Mouse (Mus musculus) testis, adult 2 months (tissue): Measurements from ENCODE around the gene Mroh2a. TPM values are rescaled to one million over a fixed set of nuclear protein-coding genes. Genes with fewer than 3 reads are reported as not detected.

Experiments used
- H3K27ac ChIP-seq: fragments of 200-500 bp; 2 replicates; pipeline ENCODE4 v1.5.1; 2012; ENCODE audit warnings: low read depth, low read length; ENCODE audit not compliant: control insufficient read depth, insufficient read depth
- H3K27me3 ChIP-seq: fragments of 200-500 bp; 2 replicates; pipeline ENCODE4 v1.6.1; 2012; ENCODE audit warnings: mild to moderate bottlenecking, low read length, moderate library complexity; ENCODE audit not compliant: control insufficient read depth, insufficient read depth
- H3K36me3 ChIP-seq: fragments of 200-500 bp; 2 replicates; pipeline ENCODE4 v1.6.1; 2012; ENCODE audit warnings: mild to moderate bottlenecking, low read length; ENCODE audit not compliant: control insufficient read depth, insufficient read depth
- H3K4me1 ChIP-seq: fragments of 200-500 bp; 2 replicates; pipeline ENCODE4 v1.6.1; 2012; ENCODE audit warnings: low read length; ENCODE audit not compliant: control insufficient read depth, insufficient read depth
- H3K4me3 ChIP-seq: fragments of 200-500 bp; 2 replicates; pipeline ENCODE4 v1.5.1; 2012; ENCODE audit warnings: low read depth, mild to moderate bottlenecking, low read length, moderate library complexity, mixed read lengths; ENCODE audit not compliant: control insufficient read depth
- CTCF ChIP-seq: fragments of 200-500 bp; IDR thresholded peaks from 2 replicates; pipeline ENCODE4 v1.5.1; 2012; ENCODE audit warnings: low read depth, mild to moderate bottlenecking, inconsistent platforms, low read length, moderate library complexity; ENCODE audit not compliant: control insufficient read depth, insufficient read depth, insufficient replicate concordance
- POLR2A ChIP-seq: fragments of 200-500 bp; IDR thresholded peaks from 2 replicates; pipeline ENCODE4 v1.6.1; 2012; ENCODE audit warnings: low read depth, mild to moderate bottlenecking, inconsistent platforms, low read length, moderate library complexity; ENCODE audit not compliant: control insufficient read depth
- polyA plus RNA-seq: library from polyadenylated mRNA; depleted of rRNA; stranded (reverse); fragments of >200 nt; gene quantifications from 2 replicates; pipeline ENCODE4 v1.2.3, GENCODE M21; 2012

The Mroh2a gene
- polyA plus RNA-seq, 1 experiment, result 116 TPM

DNA sequence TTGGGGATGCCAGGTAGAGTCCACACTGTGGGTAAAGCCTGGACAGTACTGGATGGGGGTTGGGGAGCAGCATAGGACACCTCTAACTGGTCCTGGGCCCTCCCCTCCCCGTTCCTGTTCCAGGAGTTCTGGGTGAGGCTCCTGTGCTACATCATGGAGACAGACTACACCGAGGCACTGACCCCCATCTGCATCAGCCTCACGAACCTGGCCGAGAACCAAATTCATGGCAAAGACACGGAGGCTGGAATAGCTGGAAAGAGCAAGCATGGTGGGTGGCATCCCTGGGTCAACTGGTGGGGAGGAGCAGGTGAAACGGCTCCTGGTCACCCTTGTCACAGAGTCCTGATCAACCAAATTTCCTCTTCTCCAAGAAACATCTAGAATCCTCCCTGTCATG lies 12.0 kb downstream of the Mroh2a start:
- no peaks in the 10 kb centered on the region for H3K4me1 ChIP-seq
- no peaks in the 10 kb centered on the region for H3K27me3 ChIP-seq
- TF ChIP-seq POLR2A, result no peak
- no peak for TF ChIP-seq CTCF
- no peak overlapping the region for H3K27ac ChIP-seq
- H3K4me3 ChIP-seq, result no peak overlapping the region
- H3K36me3 ChIP-seq, result no peaks in the 10 kb centered on the region

DNA sequence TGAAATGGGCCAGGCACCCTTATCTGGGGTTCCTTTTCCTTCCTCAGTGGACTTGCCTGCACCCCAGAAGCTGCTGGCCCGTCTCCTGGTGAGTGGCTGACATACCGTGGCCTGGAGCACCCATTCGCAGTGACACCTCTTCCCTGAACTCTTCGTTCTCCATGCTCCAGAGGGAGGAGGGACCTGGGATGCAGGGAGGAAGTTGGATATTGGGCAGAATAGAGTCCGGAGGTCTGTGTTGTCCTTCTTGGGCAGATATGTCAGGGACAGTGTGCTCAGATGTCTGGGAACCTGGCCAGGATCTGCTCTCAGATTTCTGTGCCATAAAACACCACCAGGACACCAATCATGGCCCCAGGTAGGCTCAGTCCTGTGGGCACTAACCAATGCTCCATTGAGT lies 13.3 kb downstream of the Mroh2a start:
- Histone ChIP-seq H3K4me1 (no peaks in the 10 kb centered on the region), H3K36me3 (no peaks in the 10 kb centered on the region), H3K27me3 (no peaks in the 10 kb centered on the region), H3K4me3 (no peak overlapping the region), H3K27ac (no peak overlapping the region)
- TF ChIP-seq CTCF, result no peak

DNA sequence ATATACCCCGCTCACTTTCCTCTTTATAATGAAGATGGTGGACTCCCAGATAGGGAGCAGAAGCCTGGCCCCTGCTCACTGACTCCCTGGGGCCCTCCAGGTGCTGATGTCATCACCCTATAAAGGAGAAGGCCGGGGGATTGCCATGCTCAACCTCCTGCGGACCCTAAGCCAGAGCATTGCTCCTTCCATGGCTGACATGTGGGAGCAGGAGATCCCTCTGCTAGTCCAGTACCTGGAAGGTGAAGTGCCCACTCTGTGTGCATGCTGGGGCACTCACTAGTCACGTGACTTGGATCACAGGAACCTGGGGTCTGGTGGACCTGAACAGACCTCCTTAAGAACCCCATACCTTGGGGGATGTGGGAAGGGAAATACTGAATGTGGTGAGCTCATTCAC lies 13.8 kb downstream of the Mroh2a start:
- no peaks in the 10 kb centered on the region for H3K27me3 ChIP-seq
- H3K27ac ChIP-seq, result no peak overlapping the region
- H3K36me3 ChIP-seq, result no peaks in the 10 kb centered on the region
- TF ChIP-seq POLR2A (no peak), CTCF (no peak)
- no peak overlapping the region for H3K4me3 ChIP-seq
- no peaks in the 10 kb centered on the region for H3K4me1 ChIP-seq

DNA sequence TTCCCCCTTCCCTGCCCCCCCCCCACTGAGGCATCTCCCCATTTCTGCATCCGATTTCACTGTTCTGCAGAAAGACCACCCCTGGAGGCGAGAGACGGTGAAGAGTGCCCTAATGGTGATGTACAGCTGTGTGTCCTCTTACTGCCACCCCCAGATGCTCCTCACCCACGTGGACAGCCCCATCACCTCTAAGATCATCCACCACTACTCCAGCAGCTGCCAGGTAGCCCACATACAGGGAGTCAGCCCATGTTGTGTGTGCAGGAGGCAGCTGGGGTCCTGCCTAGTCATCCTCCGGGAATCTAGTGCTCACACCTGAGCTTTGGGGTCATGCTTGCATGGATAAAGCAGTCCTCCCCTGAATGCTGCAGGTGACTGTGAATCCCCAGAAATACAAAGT lies 17.1 kb downstream of the Mroh2a start:
- H3K4me3 ChIP-seq, result no peak overlapping the region
- no peaks in the 10 kb centered on the region for H3K27me3 ChIP-seq
- H3K27ac ChIP-seq, result no peak overlapping the region
- no peaks in the 10 kb centered on the region for H3K4me1 ChIP-seq
- H3K36me3 ChIP-seq, result no peaks in the 10 kb centered on the region
- TF ChIP-seq CTCF (no peak), POLR2A (no peak)

DNA sequence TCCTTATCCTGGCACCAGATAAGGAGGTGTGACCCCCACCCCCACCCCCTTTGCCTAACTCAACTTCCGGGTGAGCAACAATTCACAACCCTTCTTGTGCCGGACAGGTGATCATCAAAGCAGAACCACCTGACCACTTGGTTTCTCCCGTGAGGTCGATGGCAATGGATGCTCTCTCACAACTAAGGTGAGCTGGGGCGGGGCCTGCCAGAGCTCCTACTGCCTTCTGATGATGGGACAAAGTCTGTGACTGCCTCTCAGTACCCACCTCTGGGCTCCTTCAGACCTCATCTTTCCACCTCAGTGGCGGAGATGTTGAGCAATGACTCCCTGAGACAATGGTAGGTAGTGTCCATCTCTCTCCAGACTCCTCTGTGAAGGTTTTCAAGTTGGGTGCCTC lies 19.1 kb downstream of the Mroh2a start:
- no peak overlapping the region for H3K27ac ChIP-seq
- H3K4me1 ChIP-seq, result no peaks in the 10 kb centered on the region
- H3K27me3 ChIP-seq, result no peaks in the 10 kb centered on the region
- no peak overlapping the region for H3K4me3 ChIP-seq
- H3K36me3 ChIP-seq, result no peaks in the 10 kb centered on the region
- no peak for TF ChIP-seq POLR2A
- no peak for TF ChIP-seq CTCF

DNA sequence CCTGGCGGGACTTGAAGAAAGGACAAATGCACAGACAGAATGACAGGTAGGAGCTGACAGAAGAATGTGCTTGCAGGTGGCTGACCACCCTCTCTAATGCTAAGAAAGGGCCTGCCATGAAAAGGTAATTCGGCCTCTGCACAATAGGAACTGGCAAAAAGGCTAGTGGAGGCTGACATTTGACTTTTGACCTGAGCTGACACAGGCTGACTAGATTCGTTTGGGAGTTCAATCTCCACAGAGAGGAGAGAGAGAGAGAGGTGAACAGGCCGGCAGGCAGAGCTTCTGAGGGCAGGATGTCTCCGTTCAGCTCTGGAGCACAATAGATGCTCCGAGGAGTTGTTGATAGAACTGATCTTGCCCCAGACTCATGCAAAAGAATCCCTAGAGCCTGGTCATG lies 19.6 kb downstream of the Mroh2a start:
- no peak for TF ChIP-seq CTCF
- no peak for TF ChIP-seq POLR2A
- Histone ChIP-seq H3K27ac (no peak overlapping the region), H3K36me3 (no peaks in the 10 kb centered on the region), H3K4me3 (no peak overlapping the region), H3K4me1 (no peaks in the 10 kb centered on the region), H3K27me3 (no peaks in the 10 kb centered on the region)

DNA sequence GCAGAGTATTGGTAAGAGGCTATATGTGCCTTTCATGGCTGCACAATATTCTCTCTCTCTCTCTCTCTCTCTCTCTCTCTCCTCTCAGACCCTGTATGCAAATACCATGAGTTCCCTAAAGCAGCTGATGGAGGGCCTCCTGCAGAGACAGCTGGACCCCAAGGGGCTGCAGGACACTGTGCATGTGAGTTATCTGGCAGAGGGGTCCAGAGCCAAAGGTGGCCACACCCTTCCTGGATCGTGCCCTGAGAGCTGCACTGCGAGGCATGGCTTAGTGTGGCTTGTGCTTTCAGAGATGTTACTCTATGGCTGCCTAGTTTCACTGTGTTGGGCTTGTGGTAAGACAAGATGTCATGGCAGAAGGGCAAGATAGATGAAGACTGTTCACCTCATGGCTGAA lies 20.9 kb downstream of the Mroh2a start:
- Histone ChIP-seq H3K27me3 (no peaks in the 10 kb centered on the region), H3K4me3 (no peak overlapping the region), H3K27ac (no peak overlapping the region), H3K4me1 (no peaks in the 10 kb centered on the region), H3K36me3 (no peaks in the 10 kb centered on the region)
- TF ChIP-seq POLR2A (no peak), CTCF (no peak)

DNA sequence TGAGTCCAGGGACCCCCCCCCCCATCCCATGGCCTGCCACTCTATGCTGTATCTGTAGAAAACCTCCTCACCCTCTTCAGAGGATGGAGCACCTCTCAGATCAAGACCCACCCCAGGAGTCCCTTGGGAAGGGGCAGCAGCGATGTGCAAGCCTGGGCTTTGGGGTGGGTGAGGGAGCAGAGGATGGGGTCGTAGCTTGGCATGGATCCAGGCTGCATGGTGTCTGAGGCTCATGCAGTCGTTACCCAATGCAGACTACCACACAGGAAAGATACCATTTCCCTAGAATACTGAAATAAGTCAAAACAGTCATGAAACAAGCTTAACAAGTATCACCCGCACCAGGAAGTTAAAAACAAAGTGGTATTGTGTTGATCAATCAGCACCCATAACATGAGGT lies 21.9 kb downstream of the Mroh2a start:
- Histone ChIP-seq H3K4me3 (no peak overlapping the region), H3K27me3 (no peaks in the 10 kb centered on the region), H3K27ac (no peak overlapping the region), H3K4me1 (no peaks in the 10 kb centered on the region), H3K36me3 (no peaks in the 10 kb centered on the region)
- TF ChIP-seq POLR2A, result no peak
- no peak for TF ChIP-seq CTCF
